Mouse (Mus musculus): ENCODE measurements at regions not wholly inside any gene's neighbourhood (a gene's known extent, or its start where the extent isn't known, plus 50 kb on each side); places are given as distances from the start of the nearest gene placed in this dataset.

GRCm38 (mm10) chr2:133768546-133768945 lies 216.6 kb downstream of the Bmp2 start:
- TF ChIP-seq CTCF (IDR thresholded peaks at IDR 0.05; ENCODE audit: extremely low read depth, insufficient read length, insufficient replicate concordance, low read depth, low read length) (no peak), POLR2A (IDR thresholded peaks at IDR 0.05; ENCODE audit: low read depth, low read length) (no peak)
